Mouse (Mus musculus) kidney, adult 8-10 months (tissue): ENCODE measurements at regions not wholly inside any gene's neighbourhood (a gene's known extent, or its start where the extent isn't known, plus 50 kb on each side); places are given as distances from the start of the nearest gene placed in this dataset.
A peak's percentile ranks its signal among the peaks of the same experiment; 100 is the strongest.

ENCODE experiments used
- DNase-seq, 2 experiments: peaks; one replicate each; pipeline ENCODE4 v3.0.0; 2022

GRCm38 (mm10) chr10:16600041-16600440, 1123.0 kb upstream of the Cited2 start:
- no peak for DNase-seq

GRCm38 (mm10) chr10:16600551-16601224, 1122.3 kb upstream of the Cited2 start:
- no peak for DNase-seq

DNA sequence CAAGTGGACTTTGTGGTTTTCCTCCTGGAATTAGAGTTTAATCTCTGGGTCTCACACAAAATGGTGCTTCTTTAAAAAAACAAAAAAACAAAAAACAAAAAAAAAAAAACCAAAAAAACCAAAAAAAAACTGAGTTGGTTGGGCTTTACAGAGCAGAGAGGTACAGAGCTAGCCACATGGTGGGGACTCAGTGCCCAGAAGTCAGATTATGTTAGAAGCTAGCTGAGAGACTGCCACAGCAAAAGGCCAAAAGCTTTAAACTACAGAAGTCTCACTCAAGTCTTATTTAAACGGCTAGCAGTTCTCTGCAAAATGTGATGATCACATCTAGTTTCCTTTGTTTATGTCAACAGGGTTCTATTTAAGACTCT, 1121.8 kb upstream of the Cited2 start:
- DNase-seq = no peak

DNA sequence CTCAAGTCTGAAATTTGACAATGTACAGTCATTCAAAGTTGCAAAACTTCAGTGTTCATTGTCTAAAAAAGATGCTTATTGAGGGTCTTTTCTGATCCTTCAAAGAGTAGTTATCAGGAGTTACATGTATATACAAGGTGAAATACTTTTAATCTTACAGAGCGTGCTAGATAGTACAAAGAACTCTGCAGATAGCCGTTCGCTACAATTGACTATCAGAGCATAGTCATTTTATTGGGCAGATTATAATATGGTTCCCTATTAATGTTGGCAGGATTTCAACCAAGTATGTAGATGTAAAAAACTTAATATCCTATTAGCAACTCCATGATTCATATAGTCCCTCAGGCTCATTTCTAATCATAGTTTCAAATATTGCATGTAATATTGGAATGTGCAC, 1114.7 kb upstream of the Cited2 start:
- no peak for DNase-seq

DNA sequence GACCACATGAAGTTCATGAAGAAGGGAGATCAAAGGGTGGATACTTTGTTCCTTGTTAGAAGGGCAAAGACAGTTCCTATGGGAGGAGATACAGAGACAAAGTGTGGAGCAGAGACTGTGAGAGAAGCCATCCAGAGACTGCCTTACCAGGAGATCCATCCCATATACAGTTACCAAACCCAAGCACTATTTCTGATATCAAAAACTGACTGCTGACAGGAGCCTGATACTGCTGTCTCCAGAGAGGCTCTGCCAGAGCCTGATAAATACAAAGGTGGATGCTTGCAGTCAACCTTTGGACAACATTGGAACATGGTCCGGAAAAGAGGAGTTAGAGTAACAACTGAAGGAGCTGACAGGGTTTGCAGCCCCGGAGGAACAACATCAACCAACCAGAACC, 1104.3 kb upstream of the Cited2 start:
- DNase-seq = no peak

GRCm38 (mm10) chr10:16619584-16619983, 1103.4 kb upstream of the Cited2 start:
- DNase-seq = no peak

DNA sequence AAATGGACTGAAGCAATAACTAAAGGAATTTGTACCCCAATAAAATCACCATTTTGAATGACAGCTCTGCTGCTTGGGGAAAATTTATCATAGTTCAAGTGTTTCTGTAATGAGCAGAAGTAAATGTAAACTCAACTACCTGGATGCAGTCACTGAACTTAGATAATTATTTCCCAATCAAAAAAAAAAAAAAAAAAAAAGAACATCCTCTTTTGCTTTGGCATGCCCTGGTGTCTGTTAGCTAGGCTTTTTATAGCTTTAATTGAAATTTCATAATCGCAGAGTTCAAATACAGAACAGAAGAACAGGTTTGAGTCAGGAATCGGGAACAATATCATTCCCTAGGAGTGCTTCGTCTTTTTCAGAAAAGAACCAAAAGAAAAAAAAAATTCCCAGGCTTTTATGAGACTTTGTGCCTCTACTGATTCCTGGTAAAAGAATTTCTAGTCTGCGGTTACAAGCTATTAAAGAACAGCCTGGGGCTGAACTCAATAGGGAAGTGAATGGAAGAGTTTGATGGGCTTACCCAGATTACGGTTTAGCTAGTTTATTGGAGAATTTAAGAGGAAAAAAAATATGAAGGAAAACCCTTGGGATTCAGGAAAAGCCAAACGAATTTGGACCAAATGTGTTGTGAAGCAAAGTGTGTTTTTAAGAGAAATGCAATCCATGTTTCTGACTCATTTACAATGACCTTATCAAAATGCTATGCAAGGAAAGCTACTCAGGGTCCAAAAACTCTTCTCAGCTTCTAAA, 1102.0 kb upstream of the Cited2 start:
- no peak for DNase-seq

DNA sequence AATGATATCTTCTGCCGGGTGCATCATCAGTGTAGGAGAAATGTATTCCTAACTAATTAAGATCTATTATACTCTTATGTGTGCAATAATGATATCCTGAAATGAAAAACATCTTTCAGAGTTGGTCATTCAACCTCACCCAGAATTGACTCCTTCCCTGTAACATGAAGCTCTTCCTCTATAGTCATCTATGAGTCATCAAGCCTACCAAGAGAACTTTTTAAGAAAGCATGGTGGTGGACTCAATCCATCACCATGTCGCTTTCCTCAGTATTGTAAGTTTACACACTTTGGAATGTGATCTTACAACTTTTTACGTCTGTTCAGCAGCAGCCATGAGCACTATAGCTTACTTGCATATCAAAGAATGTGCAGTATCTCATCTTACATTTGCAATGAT, 1100.2 kb upstream of the Cited2 start:
- DNase-seq = no peak

DNA sequence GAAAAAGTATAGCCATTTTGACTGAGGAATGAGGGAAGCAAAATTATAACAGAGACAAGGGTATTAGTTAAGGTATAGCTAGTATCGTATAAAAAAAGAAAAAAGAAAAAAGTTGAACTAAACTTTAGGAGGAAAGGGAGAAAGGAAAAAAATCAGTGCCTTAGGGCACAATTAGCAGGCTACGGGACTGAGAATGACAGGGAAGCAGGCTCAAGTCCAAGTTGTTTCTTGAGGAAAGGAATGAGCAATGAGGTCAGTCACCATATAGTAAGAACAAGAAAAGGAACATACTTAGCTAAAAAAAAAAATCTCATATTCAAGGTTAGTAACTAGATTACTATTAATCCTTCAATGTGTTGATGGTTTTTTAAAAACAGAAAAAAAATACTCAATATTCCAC, 1089.8 kb upstream of the Cited2 start:
- DNase-seq = no peak

DNA sequence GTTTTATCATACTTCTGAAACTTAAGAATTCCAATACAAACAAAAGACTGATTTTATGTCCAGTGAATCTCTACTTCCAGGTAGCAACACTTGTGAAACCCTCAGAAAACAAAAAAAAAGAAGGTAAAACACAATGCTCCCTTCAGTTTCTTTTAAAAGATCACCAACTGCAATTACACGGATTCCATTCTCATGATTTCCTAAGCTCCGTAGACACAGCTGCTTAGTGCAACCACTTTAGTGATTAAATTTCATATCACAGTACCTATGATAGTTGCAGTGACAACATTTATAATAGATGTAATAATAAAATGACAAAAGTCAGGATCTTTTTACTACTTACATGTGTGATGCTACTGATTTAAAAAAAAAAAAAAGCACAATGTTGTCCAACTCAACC, 1087.6 kb upstream of the Cited2 start:
- no peak for DNase-seq

DNA sequence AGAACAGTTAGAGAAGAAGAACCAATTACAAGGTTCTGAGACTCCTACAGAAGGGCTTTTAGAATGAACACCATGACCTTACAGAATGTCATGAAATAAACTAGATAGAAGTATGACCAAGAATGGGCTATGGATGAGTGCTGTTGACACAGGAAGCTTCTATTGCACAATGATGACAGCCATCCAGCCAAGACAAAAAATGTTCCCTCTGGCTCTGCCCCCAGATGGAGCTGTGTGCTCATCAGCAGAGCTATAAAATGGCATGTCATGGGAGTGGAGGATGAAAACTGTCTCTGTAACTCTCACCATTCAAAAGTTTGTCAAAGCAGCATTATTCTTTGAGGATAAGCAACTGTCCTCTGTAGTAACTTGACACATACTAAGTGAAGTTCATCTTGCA, 1086.0 kb upstream of the Cited2 start:
- DNase-seq = peak in 1 of 2 experiments; percentile 3

DNA sequence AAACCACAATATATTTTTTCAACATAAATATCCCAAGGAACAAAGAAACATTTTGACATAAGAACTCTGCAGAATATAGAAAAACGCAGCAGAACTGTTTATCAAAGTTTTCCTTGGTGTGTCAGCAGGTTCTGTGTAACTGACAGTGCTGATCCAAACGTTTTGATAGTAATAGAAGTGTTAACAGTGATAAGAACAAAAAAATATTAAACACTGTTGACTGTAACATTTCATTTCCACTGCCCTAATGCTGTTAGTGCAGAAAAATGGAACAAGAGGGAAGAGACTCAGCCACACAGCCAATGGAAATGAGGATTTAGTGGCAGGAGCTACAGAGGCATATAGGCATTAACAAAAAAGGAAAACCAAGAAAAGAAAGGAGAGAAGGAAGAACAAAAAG, 1084.9 kb upstream of the Cited2 start:
- no peak for DNase-seq

DNA sequence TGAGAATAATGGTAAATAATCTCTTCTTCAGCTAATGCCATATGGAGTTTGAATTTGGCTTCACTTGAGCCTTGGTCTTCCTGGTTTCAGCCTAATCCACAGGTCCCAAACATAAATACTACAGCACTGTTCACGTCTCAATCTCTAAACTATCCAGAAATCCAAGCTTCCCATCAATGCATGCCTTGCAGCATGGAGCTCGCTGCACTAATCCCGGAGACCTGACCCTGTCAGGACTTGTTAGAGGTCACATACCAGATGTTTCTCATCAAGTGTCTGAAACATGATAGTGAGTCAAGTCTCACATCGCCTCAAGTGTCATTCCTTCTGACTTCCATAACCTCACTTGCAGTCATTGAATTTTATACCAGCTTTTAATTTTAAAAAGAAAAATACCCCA, 1082.9 kb upstream of the Cited2 start:
- no peak for DNase-seq

GRCm38 (mm10) chr10:16650120-16650519, 1072.9 kb upstream of the Cited2 start:
- DNase-seq = no peak

- no peak for DNase-seq
These were observed 1070.6 kb upstream of the Cited2 start for GRCm38 (mm10) chr10:16652450-16652849.

DNA sequence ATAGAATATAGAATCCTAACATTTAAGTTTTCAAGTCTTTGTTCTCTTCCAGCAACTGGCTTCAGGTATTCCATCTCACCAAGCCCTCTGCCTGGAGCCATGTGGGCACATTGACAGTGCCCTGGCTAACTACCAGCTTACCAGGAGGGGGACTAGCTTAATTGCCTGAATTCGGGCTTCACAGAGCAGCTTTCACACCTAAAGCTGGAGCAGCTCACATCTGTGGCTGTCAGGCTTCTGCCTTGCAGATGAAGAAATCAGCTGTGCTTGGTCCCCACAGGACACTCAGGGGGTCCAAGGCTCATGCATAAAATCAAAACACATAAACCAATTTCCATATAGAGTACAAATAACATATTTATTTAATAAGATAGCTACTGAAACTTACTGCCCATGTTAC, 1058.5 kb upstream of the Cited2 start:
- DNase-seq = no peak

GRCm38 (mm10) chr10:16670286-16670685, 1052.7 kb upstream of the Cited2 start:
- DNase-seq = no peak

DNA sequence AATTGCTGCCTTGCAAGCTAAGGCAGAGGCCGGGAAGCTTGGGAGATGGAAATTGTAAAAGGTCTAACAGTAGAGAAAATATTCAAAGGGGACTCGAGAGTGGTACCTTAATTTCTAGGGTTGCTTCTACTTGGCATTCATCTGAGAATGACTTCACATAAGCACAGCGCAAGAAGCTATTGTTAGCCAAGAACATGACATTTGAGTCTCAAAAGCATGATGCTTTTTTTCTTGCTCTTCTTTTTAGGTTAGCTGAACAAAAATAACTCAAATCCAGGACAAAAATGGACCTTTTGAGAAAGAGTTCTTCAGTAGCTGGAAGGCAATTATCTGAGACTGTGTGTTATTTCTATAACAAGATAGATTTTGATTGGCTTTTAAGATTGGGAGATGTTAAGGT, 1042.0 kb upstream of the Cited2 start:
- DNase-seq = no peak

GRCm38 (mm10) chr10:16685352-16685751, 1037.7 kb upstream of the Cited2 start:
- no peak for DNase-seq

GRCm38 (mm10) chr10:16706976-16707375, 1016.0 kb upstream of the Cited2 start:
- no peak for DNase-seq

GRCm38 (mm10) chr10:16713143-16713542, 1009.9 kb upstream of the Cited2 start:
- DNase-seq = no peak

- DNase-seq = no peak
These were observed 1009.0 kb upstream of the Cited2 start for GRCm38 (mm10) chr10:16714065-16714464.

- no peak for DNase-seq
These were observed 1008.5 kb upstream of the Cited2 start for GRCm38 (mm10) chr10:16714526-16714925.

DNA sequence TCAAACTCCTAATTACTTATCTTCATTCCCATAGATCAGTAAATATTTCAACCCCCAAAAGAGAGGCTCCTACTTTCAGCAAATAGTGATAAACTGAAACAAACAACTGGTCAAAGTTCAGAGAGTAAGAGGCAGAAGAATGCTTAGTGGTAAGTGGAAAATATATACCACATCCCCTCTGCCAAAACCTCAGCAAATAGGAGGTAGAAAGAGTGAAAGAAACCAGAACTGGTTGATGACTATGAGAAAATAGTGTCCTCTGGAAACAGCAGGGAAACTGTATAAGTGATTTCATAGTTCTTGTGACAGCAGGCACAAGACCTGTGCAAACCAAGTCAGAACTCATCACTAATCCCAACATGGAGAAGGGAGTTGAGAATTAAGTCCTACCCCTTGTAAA, 980.8 kb upstream of the Cited2 start:
- DNase-seq = no peak

DNA sequence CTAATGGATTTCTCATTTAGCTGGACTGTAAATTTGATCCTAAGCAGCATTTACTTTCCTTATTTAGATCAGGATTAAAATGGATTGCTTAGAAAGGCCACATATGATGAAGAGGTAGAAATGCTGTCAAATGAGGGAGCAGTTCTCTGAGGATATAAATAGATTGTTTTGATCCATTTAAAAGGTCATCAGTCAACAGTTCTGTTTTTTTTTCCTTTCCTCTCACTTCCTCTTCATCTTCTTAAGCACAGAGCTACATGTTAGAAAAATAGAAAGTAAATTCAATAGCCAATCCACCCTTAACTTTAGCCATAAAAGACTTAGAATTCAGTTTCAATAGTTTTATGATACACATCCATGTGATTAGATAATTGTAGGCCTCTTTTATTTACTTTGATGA, 971.5 kb upstream of the Cited2 start:
- no peak for DNase-seq
